Mouse (Mus musculus) small intestine, adult 2 months (tissue): Measurements from ENCODE around the gene Efna1.

Experiments
- CTCF ChIP-seq: fragments of 200-500 bp; IDR thresholded peaks from 2 replicates; pipeline ENCODE4 v1.5.1; 2012; ENCODE audit warnings: low read depth, mild to moderate bottlenecking, control low read depth, inconsistent platforms, low read length, moderate library complexity, mixed read lengths; ENCODE audit not compliant: insufficient replicate concordance, insufficient read length; ENCODE audit errors: extremely low read depth
- POLR2A ChIP-seq: fragments of 200-500 bp; IDR thresholded peaks from 2 replicates; pipeline ENCODE4 v1.6.1; 2012; ENCODE audit warnings: low read depth, mild to moderate bottlenecking, control low read depth, inconsistent platforms, low read length, moderate library complexity

- no peak for TF ChIP-seq CTCF
- no peak for TF ChIP-seq POLR2A
Observed at GRCm38 (mm10) chr3:89305551-89306325, 24.8 kb upstream of the Efna1 start.
